Mouse (Mus musculus): ENCODE data around the gene Olfr448. TPM values are rescaled to one million over a fixed set of nuclear protein-coding genes. Genes with fewer than 3 reads are reported as not detected.

The Olfr448 gene
- polyA plus RNA-seq (2012) = not detected in 2 replicates

GRCm38 (mm10) chr6:42890141-42890540 lies at the start of gene Olfr448:
Olfr448 (plus strand) TSS chr6:42890441.
- TF ChIP-seq TAL1 (IDR thresholded peaks at IDR 0.05; ENCODE audit: low read length) (no peak), GATA1 (IDR thresholded peaks at IDR 0.05; ENCODE audit: low read length) (no peak)
- H3K36me3 ChIP-seq (ENCODE audit: control insufficient read depth) = no peaks in the 10 kb centered on the region

GRCm38 (mm10) chr6:42860222-42860819 lies 29.9 kb upstream of the Olfr448 start:
- H3K27me3 ChIP-seq (ENCODE audit: control insufficient read depth) = no peaks in the 10 kb centered on the region
- no peaks in the 10 kb centered on the region for H3K4me1 ChIP-seq (ENCODE audit: control insufficient read depth)
- H3K4me3 ChIP-seq (replicated peaks) = no peak overlapping the region
- H3K9me3 ChIP-seq (ENCODE audit: control insufficient read depth, low read length) = no peaks in the 10 kb centered on the region
- no peaks in the 10 kb centered on the region for H3K36me3 ChIP-seq (ENCODE audit: control insufficient read depth)
- TF ChIP-seq TAL1 (IDR thresholded peaks at IDR 0.05; ENCODE audit: low read length) (no peak), GATA1 (IDR thresholded peaks at IDR 0.05; ENCODE audit: low read length) (no peak)

More at GRCm38 (mm10) chr6:42890141-42890540, at the start of gene Olfr448:
- H3K9me3 ChIP-seq (ENCODE audit: control insufficient read depth, low read length) = no peaks in the 10 kb centered on the region
- H3K4me1 ChIP-seq (ENCODE audit: control insufficient read depth) = no peaks in the 10 kb centered on the region
- no peak within 1 kb of the TSS for H3K4me3 ChIP-seq (replicated peaks)
- H3K27me3 ChIP-seq (ENCODE audit: control insufficient read depth) = no peaks in the 10 kb centered on the region

- no peak overlapping the region for H3K4me3 ChIP-seq (replicated peaks)
- no peaks in the 10 kb centered on the region for H3K36me3 ChIP-seq (ENCODE audit: control insufficient read depth)
- H3K27me3 ChIP-seq (ENCODE audit: control insufficient read depth) = no peaks in the 10 kb centered on the region
- H3K9me3 ChIP-seq (ENCODE audit: control insufficient read depth, low read length) = no peaks in the 10 kb centered on the region
- H3K4me1 ChIP-seq (ENCODE audit: control insufficient read depth) = no peaks in the 10 kb centered on the region
- no peak for TF ChIP-seq GATA1 (IDR thresholded peaks at IDR 0.05; ENCODE audit: low read length)
- TF ChIP-seq TAL1 (IDR thresholded peaks at IDR 0.05; ENCODE audit: low read length) = no peak
Measured at GRCm38 (mm10) chr6:42869695-42870094, 20.5 kb upstream of the Olfr448 start.

GRCm38 (mm10) chr6:42876323-42876722 lies 13.9 kb upstream of the Olfr448 start:
- H3K4me1 ChIP-seq (ENCODE audit: control insufficient read depth) = no peaks in the 10 kb centered on the region
- H3K4me3 ChIP-seq (replicated peaks) = no peak overlapping the region
- no peaks in the 10 kb centered on the region for H3K9me3 ChIP-seq (ENCODE audit: control insufficient read depth, low read length)
- no peak for TF ChIP-seq GATA1 (IDR thresholded peaks at IDR 0.05; ENCODE audit: low read length)
- H3K27me3 ChIP-seq (ENCODE audit: control insufficient read depth) = no peaks in the 10 kb centered on the region
- H3K36me3 ChIP-seq (ENCODE audit: control insufficient read depth) = no peaks in the 10 kb centered on the region

GRCm38 (mm10) chr6:42900345-42900744 lies 10.1 kb downstream of the Olfr448 start:
- TF ChIP-seq GATA1 (IDR thresholded peaks at IDR 0.05; ENCODE audit: low read length) = no peak
- TF ChIP-seq TAL1 (IDR thresholded peaks at IDR 0.05; ENCODE audit: low read length) = no peak
- H3K4me1 ChIP-seq (ENCODE audit: control insufficient read depth) = no peaks in the 10 kb centered on the region
- no peak overlapping the region for H3K4me3 ChIP-seq (replicated peaks)
- no peaks in the 10 kb centered on the region for H3K36me3 ChIP-seq (ENCODE audit: control insufficient read depth)
- no peaks in the 10 kb centered on the region for H3K27me3 ChIP-seq (ENCODE audit: control insufficient read depth)
- peaks cover 3% of the 10 kb centered on the region; the same call in 1 of the 2 replicates for H3K9me3 ChIP-seq (ENCODE audit: control insufficient read depth, low read length)

- H3K9me3 ChIP-seq (ENCODE audit: control insufficient read depth, low read length) = no peaks in the 10 kb centered on the region
- no peaks in the 10 kb centered on the region for H3K4me1 ChIP-seq (ENCODE audit: control insufficient read depth)
- H3K36me3 ChIP-seq (ENCODE audit: control insufficient read depth) = no peaks in the 10 kb centered on the region
- TF ChIP-seq TAL1 (IDR thresholded peaks at IDR 0.05; ENCODE audit: low read length) = no peak
- no peak for TF ChIP-seq GATA1 (IDR thresholded peaks at IDR 0.05; ENCODE audit: low read length)
- H3K4me3 ChIP-seq (replicated peaks) = no peak within 1 kb of the TSS
- H3K27me3 ChIP-seq (ENCODE audit: control insufficient read depth) = no peaks in the 10 kb centered on the region
Measured at GRCm38 (mm10) chr6:42908578-42908977, 18.3 kb downstream of the Olfr448 start, which contains the start of gene Olfr447. Olfr447 (plus strand) TSS chr6:42908878.

- H3K9me3 ChIP-seq (ENCODE audit: control insufficient read depth, low read length) = no peaks in the 10 kb centered on the region
- no peaks in the 10 kb centered on the region for H3K36me3 ChIP-seq (ENCODE audit: control insufficient read depth)
- H3K4me3 ChIP-seq (replicated peaks) = no peak within 1 kb of the TSS
- H3K4me1 ChIP-seq (ENCODE audit: control insufficient read depth) = no peaks in the 10 kb centered on the region
- H3K27me3 ChIP-seq (ENCODE audit: control insufficient read depth) = no peaks in the 10 kb centered on the region
- TF ChIP-seq TAL1 (IDR thresholded peaks at IDR 0.05; ENCODE audit: low read length) = no peak
- TF ChIP-seq GATA1 (IDR thresholded peaks at IDR 0.05; ENCODE audit: low read length) = no peak
Measured at GRCm38 (mm10) chr6:42921077-42921476, 30.8 kb downstream of the Olfr448 start, which contains the start of gene Olfr446. Olfr446 (plus strand) TSS chr6:42921377.

Other genes with a start within 250 kb of the Olfr448 start
- gene Tcaf2, start 245.2 kb upstream of the Olfr448 start, polyA plus RNA-seq (2012) = 0.09 TPM in 1 of 2 replicates, not detected in the other
- gene Tcaf1, start 180.4 kb upstream of the Olfr448 start, polyA plus RNA-seq (2012) = 0.01 TPM in 2 replicates
- gene Olfr453, start 151.1 kb upstream of the Olfr448 start, polyA plus RNA-seq (2012) = not detected in 2 replicates
- gene Olfr38, start 134.0 kb upstream of the Olfr448 start, polyA plus RNA-seq (2012) = not detected in 2 replicates
- gene Olfr452, start 105.3 kb upstream of the Olfr448 start, polyA plus RNA-seq (2012) = not detected in 2 replicates
- 0.05 TPM in 1 of 2 replicates, not detected in the other for gene Olfr450, start 78.5 kb upstream of the Olfr448 start, polyA plus RNA-seq (2012)
- gene Olfr449, start 56.1 kb upstream of the Olfr448 start, polyA plus RNA-seq (2012) = not detected in 2 replicates
- 0.01 TPM in 1 of 2 replicates, not detected in the other for gene Olfr447, start 18.4 kb downstream of the Olfr448 start, polyA plus RNA-seq (2012)
- not detected in 2 replicates for gene Olfr446, start 30.9 kb downstream of the Olfr448 start, polyA plus RNA-seq (2012)
- gene Olfr444, start 58.6 kb downstream of the Olfr448 start, polyA plus RNA-seq (2012) = not detected in 2 replicates
- 0.03 TPM in 1 of 2 replicates, not detected in the other for gene Olfr441, start 215.9 kb downstream of the Olfr448 start, polyA plus RNA-seq (2012)